Mouse (Mus musculus) embryonic fibroblast, embryonic 13.5 days (primary cell): Measurements from ENCODE around the gene Guca2b.

Experiments used
- CTCF ChIP-seq: IDR thresholded peaks from 2 replicates; pipeline ENCODE4 v1.5.1; 2011; ENCODE audit warnings: mild to moderate bottlenecking, control low read depth, low read length, moderate library complexity, borderline replicate concordance; ENCODE audit not compliant: insufficient read depth
- POLR2A ChIP-seq: IDR thresholded peaks from 2 replicates; pipeline ENCODE4 v1.6.1; 2011; ENCODE audit warnings: low read depth, mild to moderate bottlenecking, control low read depth, low read length, moderate library complexity

DNA sequence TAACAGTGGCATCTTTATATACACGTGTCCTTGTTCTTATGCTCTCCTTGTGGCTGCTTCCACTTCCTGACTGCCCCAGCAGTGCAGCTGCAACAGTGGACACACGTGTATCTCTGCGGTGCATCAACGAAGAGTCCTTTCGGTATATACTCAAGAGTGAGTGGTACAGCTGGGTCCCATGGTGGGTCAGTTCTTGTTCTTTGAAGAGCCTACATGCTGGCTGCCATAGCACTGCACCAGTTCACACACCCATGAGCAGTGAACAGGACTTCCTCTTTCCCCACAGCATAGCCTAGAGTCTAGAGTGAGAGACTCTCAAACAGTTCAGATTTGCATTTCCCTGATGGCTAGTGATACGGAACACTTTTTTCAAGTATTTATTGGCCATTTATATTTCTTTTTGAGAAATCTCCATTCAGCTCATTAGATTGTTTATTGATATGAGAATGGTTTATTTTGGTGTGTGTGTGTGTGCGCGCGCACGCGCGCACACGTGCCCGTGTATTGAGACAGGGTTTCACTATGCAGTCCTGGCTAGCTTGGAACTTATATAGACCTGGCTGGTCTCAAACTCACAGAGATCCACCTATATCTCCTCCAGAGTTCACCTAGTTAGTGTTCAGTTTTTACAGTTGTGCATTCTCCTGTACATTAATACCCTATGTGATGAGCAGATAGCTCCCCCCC, 4.8 kb upstream of the Guca2b start:
- TF ChIP-seq POLR2A (no peak), CTCF (no peak)
